Mouse (Mus musculus) liver, adult 2 months (tissue): ENCODE measurements at regions not wholly inside any gene's neighbourhood (a gene's known extent, or its start where the extent isn't known, plus 50 kb on each side); places are given as distances from the start of the nearest gene placed in this dataset.

Experiments
- CTCF ChIP-seq: fragments of 200-500 bp; IDR thresholded peaks from 2 replicates; pipeline ENCODE4 v1.5.1; 2011; ENCODE audit warnings: low read depth, low read length, control low read depth
- POLR2A ChIP-seq: fragments of 200-500 bp; IDR thresholded peaks from 2 replicates; pipeline ENCODE4 v1.6.1; 2011; ENCODE audit warnings: low read length, control low read depth; ENCODE audit not compliant: insufficient read depth; ENCODE audit errors: extremely low read depth

- TF ChIP-seq CTCF (no peak), POLR2A (no peak)
Measured at GRCm38 (mm10) chr5:64472415-64472814, 316.3 kb downstream of the Tbc1d1 start.
